Mouse (Mus musculus) ES-Bruce4 (cell line): ENCODE measurements around the gene Otulin.

Source experiments
- CTCF ChIP-seq: IDR thresholded peaks from one replicate; pipeline ENCODE4 v1.8.1; 2011; ENCODE audit warnings: low read depth, low read length
- EP300 ChIP-seq: IDR thresholded peaks from 2 replicates; pipeline ENCODE4 v1.6.1; 2011; ENCODE audit warnings: low read depth, low read length; ENCODE audit not compliant: insufficient read depth

DNA sequence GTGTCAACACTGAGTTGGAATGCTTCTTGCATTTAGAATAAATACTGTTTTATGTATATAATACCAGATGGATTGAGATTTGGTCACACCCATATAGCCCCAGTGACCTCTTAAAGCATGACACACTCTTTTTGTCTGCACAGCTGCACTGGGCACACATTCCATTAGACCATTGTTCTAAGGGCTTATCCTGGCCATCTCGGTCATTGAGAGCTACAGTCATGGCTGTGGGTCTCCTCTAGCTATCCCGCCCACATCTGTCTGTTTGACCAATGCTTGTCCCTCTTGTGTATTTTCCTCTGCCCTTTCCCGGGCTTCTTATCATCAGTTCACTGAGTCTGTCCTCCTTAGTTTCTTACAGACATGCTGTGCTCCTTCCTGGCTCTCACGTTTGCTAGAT is 100.5 kb downstream of the Otulin start:
- TF ChIP-seq CTCF (no peak), EP300 (no peak)
